Mouse (Mus musculus) bone marrow, adult 2 months (tissue): ENCODE data around the gene Tcf3.

Source experiments
- CTCF ChIP-seq: fragments of 200-500 bp; IDR thresholded peaks from 2 replicates; pipeline ENCODE4 v1.5.1; 2011; ENCODE audit warnings: low read length, control low read depth; ENCODE audit not compliant: control insufficient read depth, insufficient read depth
- POLR2A ChIP-seq: fragments of 200-500 bp; IDR thresholded peaks from 2 replicates; pipeline ENCODE4 v1.6.1; 2011; ENCODE audit warnings: low read depth, mild to moderate bottlenecking, control low read depth, low read length, borderline replicate concordance; ENCODE audit not compliant: control insufficient read depth

DNA sequence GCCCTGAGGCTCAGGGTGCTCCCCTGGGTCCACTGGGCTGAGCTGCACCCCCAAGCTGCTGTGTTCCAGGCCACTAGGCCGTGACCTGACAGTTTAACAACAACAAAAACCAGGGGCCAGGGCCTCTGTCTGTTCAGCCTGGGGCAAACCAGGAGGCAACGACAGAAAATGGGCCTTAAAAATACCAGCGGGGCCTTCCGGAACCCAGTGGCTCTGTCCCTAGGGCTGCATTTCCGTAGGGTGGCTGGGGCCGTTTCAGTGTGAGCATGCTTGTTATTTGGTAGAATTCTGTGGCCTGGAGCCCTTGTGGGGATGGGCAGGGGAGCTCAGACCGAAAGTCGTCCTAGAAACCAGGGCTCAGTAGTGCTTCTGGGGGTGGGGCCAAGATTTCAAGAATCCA lies 3.6 kb downstream of the Tcf3 start:
- TF ChIP-seq POLR2A (no peak), CTCF (no peak)
